Mouse (Mus musculus): ENCODE results near the gene Gm20661.

DNA sequence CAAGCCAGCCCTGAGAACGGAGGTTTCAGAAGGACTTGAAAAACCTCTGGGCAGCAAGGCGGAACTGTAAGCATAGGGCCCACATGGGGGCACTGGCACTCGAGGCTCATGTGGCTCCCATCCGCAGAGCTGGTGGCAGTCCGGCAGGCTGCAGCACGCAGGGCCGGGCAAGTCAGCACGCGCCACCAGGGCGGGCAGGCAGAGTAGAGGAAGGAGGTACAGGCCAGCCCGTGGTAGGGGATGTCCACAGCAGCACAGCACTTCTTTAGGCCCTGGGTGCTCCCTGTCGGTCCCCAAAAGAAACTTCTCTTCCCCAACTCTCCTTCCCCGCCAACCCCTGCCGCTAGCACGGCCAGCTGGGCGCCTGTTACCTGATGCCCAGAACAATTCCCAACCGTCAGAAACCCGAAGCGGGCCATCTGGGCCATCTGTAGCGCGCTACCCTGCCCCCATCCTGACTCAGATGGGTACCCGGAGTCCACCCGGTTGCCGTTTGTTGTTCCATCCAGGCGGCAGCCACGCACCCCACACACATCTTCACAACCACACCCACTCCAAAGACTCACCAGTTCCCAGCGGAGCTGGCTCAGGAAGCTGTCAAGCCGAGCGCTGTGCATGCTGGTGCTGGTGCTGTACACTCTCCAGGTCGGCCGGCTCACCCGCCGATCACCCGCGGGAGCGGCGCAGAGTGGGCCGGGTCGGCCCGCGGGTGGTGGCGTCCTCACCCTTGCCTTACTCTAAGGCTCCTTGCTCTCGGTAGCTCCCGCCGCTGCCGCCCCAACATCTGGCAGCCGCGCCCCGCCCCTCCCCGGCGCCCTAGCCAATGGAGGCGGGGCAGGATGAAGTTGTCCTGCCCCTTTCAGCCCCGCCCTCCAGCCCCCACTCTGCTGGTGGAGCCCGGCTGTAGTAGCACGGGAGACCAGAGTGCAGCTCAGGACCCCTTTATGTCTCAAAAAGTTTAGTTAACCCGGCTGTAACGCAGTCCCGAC is 2.6 kb downstream of the Gm20661 start, which contains the start of gene Inka1:
- TF ChIP-seq POLR2A (IDR thresholded peaks at IDR 0.05; ENCODE audit: control insufficient read depth, extremely low read depth, insufficient read depth, low read length, poor library complexity), result peak; percentile 36; the same call in 1 of the 2 replicates
- peak; percentile 51; the same call in 1 of the 2 replicates for TF ChIP-seq CTCF (IDR thresholded peaks at IDR 0.05; ENCODE audit: borderline replicate concordance, control insufficient read depth, extremely low read depth, insufficient read depth, low read length, poor library complexity)
